Mouse (Mus musculus) frontal cortex, adult (tissue): ENCODE data around the gene Fas.

Source experiments
- ATAC-seq: cut with Nextera tagmentation; 2 replicates; pipeline ENCODE4 v1.9.2; 2017; ENCODE audit warnings: mild to moderate bottlenecking, moderate library complexity, mixed read lengths; ENCODE audit not compliant: low TSS enrichment

Gene Fas

DNA sequence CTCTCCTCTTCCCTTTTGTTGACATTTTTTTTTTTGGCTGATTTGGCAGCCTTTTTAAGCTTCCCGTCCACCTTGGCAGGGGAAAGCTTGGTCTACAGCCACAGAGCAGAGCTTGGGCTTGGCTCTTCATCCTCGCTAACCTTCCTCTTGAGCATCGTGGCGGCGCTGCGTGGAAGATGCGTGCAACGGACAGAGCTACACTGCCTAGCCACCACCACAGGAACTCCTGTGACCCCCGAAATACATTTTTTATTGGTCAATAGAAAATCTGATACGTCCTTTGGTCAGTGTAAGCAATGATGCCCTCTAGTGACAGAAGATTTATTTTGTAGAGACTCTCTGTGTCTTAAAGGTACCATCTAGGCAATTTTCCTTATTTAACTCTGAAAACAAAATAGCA lies 6.1 kb upstream of the Fas start:
- peak; percentile 70 for ATAC-seq

DNA sequence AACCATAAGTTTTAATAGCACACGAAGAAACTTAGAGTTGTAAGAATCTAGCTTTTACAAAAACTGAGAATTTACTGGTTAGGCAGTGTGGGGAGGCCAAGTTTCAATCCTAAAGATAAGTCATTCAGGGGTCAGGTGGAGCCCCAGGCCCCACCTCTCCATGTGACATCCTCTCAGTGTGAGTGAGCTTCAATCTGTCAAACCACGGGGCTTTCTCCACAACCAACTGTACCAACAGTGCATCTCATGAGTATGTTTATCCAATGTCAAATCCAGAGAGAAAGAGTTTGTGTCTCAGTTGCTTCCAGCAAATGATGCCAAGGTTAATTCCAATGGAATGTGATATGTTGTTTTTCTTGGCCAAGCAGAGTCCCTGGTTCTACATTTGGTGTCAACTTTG lies 5.6 kb upstream of the Fas start:
- no peak for ATAC-seq

DNA sequence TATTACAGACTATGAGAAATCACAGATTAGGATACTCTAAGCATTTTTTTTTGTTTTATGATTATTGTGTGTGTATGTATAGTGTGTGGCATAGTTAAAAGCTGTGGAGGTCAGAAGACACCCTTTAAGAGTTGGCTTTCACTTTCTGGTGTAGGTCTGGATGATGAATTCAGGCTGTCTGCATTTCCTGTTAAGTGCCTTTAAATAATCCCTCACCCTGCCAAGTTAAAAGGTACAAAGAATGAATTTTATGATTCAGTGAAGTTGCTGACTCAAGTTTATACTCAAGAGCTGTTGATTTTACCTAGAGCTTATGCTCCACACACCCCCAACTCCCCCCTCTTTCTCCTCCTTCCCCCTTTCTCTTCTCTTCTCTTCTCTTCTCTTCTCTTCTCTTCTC lies 3.2 kb upstream of the Fas start:
- ATAC-seq, result no peak

DNA sequence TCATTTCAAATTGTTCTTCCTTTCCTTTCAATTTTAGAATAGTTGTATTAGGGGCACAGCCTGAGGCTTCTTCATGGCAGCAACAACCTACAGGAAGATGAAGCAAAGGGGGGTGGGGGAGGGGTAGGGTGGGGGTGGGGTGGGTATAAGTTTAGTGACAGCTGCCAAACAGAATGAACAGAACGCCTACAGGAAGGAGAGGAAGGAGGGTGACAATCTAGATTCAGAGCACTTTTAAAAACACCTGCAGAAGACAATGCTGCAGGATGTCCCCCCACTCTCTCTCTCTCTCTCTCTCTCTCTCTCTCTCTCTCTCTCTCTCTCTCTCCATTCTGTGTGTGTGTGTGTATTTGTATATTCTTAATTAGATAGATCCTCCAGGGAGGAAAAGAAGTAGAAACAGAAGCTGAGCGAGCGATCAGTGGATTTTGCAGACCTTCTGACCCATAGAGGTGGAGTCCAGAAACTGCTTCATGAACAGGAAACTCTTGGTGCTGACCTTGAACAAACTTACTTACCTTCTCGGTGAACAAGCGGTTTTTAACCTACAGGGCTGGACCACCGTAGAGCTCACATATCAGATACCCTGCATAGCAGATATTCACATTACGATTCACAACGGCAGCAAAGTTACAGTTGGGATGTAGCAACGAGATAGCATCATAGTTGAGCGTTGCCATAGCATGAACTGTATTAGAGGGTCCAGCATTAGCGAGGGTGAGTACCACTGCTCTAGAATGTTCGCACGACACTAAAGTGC lies 2.6 kb upstream of the Fas start:
- ATAC-seq, result no peak

DNA sequence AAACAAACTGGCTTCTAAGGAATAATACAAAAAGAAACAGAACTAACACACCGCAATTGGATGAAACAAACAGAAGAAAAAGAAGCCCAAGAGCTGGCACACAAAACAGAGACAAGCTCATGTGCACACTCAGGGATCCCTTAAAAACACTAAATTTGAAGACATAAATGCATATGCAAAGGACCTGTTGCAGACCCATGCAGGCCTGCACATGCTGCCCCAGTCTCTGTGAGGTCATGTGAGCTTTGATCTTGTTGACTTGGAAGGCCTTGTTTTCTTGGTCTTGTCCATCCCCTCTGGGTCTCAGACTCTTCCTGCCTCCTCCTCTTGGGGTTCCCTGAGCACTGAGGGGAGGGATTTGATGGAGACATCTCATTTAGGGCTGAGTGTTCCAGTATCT lies 1.8 kb upstream of the Fas start:
- ATAC-seq, result no peak

DNA sequence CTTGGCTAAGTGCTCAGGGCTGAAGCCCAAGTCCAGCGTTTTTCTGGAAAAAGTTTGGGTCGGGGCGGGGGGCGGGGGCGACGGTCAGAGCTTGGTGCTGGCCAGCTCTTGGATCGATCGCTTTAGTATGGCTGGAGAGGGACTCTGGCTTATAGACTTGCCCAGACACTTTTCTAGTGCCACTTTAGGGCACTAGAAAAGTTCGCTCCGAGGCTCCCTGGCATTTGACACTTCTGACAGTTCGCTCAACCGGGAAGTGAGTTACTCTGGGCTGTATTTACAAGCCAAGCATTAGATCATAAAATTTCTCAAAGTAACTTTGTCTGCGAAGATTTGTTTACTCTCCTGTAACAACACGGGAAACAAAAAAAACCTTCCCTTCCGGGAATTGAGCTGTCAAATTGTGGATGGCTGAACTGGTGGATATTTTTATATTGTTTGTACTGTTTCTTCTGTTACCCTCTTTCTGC lies 441 bp downstream of the Fas start:
- no peak for ATAC-seq

DNA sequence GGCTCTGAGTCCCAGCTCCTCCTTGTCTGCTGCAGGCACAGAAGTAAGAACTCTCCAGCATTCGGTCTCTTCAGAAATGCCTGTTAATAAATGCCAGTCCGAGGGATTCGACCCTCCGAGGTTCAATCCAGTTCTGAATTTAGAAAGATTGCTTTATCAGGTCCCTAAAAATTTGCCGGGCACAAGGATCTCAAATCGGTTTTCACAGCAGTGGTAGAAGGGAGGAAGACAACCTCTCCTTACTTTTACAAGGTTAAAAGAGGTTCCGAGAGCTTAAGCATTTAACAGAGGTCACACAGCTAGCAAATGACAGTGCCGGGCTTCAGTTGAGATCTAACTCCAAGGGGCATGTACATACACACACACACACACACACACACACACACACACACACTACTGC lies 913 bp downstream of the Fas start:
- ATAC-seq, result no peak

DNA sequence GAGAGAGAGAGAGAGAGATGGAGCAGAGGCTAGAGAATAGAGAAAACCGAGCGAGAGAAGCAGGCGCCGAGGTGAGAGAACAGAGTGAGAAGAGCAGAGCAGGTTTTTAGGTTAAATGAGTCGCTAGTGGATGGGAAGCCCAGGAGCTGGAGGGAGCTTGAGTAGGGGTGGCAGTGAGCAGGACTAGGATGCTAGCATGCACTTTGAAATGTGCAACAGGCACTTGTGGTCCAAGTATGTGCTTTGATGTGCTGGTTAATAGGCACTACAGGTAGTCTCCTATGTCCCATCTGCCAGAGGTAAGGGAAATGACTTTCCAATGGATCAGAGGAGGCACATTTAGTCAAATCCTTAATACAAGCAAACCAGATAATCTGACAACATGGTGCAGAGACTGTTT lies 1.5 kb downstream of the Fas start:
- no peak for ATAC-seq

DNA sequence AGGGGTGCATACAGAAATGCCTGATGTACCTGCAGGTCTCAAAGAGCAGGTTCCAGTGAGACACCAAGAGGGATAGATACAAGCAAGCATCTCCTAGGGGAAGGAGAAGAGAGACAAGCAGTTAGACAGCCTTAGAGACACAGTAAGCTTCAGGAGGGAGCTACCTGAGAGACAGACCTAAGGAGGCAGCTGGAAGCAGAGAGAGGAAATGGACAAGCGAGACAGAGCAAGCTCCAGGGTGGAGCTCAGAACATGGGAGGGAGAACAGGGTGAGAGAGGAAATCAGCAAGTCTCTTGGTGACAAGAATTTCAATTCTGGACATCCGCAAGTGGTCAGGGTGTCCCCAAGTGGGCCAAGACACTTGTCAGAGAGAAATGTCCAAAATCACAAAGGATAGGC lies 2.2 kb downstream of the Fas start:
- no peak for ATAC-seq

DNA sequence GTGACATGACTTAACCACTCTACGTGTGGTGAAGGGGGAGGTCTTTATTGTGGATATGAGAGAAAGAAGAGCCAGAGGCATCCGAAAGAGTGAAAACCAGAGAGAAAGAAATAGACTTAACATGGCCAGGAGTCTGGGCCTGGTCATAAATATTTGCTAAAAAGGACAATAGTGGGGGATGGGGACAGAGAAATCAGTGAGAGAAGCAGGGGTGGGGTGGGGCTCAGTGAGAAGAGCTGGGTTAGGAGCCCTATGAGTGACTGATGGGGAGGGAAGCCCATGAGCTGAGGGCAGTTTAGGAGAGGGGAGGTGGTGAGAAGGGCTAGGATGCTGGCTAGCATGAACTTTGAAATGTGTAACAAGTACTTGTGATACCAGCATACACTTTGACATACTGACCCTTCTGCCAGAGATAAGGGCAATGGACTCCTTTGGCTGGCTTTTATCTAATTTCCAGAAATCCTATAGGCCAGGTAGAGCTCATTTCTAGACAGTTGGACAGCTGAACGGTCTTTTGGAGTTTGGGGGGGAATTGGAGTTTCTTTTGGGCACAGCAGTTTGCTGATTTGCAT lies 3.0 kb downstream of the Fas start:
- ATAC-seq, result no peak

DNA sequence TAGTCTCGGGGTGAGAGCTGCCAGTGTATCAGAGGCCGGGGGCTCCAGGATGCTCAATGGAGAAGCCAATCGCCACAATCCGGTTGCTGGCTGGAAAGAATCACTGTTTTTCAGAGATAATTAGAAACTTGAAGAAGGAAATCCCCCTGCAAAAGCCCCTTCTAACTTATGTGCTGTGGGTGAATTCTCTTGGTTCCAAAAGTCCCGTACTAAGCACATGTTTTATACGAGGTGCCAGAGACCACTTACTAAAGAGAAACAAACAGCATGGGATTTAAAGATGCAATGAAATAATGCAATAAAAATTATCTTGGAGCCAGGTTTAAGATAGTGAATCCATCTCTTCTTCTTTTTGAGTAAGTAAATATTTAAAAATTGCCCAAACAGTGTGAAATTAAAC lies 5.0 kb downstream of the Fas start:
- ATAC-seq, result no peak

DNA sequence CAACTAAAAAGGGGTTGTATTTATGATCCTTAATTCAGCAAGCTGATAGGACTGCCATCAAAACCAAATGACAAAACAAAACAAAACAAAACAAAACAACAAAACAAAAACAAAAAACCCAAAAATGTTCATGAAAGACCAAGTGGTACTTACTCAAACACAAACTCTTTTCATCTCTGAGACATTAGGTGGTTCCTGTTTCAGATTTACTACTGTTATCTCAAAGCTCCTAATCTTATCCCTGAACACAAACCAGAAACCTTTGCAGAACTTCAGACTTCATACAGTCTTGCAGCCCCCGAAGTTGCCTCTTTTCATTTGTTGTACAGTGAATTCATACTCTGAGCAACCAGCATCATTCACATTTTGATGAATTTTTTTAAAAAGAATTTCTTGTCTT lies 8.1 kb downstream of the Fas start:
- ATAC-seq, result no peak

DNA sequence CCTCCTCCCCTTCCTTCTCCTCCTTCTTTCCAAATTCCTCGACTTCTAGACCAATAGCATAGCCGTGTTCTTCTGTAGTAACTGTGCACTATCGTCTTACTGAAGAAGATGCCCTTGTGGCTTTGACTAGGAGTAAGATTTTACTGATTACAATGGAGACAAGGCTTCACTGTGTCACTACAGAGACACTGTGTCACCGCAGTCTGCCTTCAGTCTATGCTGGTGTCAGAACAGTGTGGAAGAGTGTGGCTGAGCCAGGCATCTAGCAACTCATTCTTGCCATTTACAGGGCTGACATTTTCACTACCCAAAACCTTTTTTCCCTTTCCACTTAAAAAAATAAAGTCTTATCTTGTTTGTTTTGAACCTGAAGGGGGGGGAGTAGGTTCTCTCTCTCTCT lies 8.8 kb downstream of the Fas start:
- no peak for ATAC-seq

DNA sequence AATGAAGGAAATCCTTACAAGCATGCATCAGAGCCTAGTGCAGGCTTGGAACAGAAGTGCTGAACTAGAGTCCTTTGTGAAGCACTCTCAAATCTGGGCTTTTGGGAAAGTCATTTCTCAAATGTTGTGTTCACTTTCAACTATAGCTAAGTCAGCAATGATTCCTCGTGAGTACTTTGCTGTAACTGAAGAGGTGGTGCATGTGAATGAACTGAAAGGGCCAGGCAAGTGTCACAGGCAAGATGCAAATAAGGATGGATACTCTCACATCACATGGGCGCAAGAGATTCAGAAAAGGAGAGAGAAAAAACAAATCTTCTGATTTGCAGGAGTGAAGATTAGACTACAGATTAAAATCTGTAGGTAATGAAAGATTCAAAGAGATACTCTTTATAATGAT lies 10.0 kb downstream of the Fas start:
- no peak for ATAC-seq

DNA sequence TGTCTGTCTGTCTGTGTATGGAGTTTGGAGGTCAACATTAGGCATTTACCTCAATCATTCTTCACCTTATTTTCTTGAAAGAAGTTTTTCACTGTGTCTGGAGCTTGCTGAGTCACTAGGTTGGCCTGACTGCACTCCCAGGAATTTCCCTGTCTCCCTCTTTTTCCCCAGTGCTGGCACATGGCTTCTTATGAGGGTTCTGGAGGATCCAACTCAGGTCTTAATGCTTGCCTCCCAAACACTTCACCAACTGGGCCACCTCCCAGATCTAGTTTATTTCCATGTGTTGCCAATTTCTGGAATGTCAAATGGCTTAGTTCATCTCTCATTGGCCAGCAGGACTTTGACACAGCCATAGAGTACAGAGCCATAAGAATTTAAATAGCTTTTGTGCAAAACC lies 14.5 kb downstream of the Fas start:
- ATAC-seq, result no peak

DNA sequence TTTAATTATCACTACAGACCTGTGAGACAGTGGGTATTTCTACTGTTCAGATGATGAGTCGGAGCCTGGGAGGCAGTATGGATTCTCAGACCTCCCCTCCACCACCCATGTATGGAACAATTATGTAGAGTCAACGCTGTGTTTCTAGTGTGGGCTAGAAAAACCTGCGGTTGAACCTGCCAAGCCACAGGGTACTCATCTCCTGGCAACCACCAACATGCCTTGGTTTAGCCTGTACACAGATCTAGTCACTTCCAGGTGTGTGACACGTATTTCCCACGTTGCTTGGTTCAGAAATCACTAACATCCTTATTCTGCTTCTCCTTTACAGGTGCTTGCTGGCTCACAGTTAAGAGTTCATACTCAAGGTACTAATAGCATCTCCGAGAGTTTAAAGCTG lies 16.3 kb downstream of the Fas start:
- ATAC-seq, result no peak

DNA sequence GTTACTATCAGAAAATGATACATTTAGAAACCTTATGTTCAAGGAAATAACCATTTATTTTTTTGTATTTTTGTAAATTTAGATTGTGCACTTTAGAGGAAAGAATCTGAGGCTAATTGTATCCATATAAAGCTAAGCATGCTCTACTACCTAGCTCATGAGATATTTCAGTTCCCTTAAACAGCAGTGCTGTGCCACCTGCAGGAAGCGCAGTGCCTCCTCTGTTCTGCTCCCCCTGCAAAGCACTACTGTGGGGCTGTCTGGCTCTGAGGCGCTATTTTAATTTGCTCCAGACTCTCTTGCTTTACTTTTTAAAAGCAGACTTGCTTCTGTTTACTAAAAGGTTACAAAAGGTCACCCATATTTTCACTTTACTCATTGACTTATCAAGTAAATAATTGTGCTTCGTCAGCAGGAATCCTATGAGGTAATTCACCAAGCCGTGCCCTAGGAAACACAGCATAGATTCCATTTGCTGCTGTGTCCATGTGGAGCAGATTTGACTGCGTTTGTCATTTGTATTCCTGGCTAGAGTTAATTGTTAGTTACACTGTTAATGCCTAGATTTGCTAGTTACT lies 21.8 kb downstream of the Fas start:
- ATAC-seq, result no peak

DNA sequence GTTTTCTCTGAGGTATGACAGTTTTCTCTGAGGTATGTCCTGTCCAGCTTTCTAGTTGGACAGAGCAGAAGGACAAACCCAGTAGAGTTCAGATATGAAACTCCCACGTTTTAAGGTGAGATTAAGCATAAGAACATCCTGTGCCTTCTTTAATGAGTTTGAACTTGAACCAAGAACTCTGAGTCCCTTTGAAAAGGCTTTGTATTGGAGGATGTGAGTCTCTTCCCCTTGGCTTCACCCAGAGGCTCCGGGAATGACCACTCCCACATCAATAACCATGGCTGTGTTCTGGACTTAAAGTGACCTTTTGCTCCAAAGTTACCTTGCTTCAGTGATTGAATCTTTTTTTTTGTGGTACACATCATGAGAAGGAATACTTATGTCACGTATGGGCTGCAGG lies 37.6 kb downstream of the Fas start:
- ATAC-seq, result no peak

DNA sequence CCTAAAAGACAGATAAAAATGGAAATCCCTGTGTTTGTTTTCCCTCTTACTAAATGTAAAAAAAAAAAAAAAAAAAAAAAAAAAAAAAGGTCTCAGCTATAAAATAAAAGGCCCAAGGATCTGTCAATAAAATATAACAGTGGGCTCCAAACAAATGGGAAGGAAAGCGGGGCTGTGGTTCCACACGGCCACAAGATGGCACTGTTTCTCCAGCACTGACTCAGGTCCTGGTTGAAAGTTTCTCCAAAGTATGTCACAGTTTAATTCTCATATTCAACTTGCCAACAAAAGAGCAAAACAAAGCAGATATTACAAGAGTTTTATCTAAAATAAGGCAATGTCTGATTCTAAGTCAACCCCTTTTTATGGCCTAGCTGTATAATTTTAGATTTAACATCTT lies 43.8 kb downstream of the Fas start:
- peak; percentile 76 for ATAC-seq

DNA sequence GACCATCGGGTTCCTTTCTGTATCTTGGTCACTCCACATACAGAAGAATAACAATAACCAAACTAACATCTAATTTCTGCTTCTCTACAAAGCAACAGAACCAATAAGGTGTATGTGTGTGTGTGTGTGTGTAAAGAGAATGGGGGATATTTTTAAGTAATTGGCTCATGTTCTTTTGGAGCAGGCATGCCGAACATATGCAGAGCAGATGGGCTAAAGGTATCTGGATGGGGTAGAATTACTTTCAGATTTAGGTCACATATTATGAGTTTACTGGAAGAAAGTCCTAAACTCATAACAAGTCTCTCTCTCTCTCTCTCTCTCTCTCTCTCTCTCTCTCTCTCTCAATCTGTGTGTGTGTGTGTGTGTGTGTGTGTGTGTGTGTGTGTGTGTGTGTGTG lies 54.2 kb downstream of the Fas start:
- no peak for ATAC-seq

DNA sequence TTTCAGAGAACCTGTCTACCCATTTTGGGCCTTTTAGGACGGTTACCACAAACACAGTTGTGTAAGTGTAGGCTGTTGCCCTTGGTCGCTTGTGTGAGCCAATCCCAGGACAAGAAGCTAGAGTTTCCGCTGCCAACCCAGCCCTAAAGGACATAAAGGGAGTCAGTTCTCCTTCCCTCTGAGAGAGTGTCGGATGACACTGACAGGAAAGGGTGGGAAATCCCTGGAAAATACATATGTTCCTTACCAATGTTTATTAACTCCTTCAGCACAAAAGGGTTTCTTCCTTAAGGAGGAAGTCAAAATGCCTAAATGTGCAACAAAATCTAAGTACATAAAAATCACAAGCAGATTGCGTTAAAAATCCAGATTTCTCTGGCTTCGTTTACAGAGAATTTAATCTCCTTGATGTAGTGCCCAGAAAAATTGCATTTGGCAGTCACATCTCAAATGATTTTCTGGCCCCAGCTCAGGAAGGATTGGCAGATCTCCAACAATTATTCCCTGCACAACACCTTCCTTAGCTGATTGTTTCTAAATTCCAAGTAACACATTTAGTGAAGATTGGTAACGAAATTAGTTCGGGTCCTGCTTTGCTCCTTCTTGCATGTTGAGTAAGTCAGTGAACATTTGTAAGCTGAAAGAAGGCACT lies 55.3 kb downstream of the Fas start:
- peak; percentile 27; the same call in 1 of the 2 replicates for ATAC-seq

DNA sequence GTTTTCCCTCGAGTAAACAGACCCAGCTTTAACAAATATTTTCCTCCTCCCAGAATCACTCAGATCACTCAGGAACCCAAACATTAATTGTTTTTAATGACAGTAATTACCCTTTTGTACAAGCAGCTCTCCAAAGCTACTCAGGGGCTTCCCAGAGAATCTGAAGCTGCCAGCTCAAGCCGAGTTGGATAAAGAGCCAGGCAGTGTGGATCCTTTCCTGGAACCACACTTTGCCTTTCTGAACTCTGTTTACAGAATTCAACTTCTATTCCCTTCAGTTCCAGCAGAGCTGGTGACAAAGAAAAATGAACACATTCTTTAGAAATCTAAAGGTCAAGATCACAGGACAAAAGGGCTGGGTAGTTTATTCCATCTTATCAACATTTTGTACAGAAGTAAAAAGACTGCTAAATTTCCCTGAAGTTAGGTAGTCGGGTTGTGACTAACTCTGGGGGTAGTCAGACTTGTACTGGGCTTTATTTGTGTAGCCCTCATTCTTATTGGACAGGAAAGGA lies 62.9 kb downstream of the Fas start:
- no peak for ATAC-seq

DNA sequence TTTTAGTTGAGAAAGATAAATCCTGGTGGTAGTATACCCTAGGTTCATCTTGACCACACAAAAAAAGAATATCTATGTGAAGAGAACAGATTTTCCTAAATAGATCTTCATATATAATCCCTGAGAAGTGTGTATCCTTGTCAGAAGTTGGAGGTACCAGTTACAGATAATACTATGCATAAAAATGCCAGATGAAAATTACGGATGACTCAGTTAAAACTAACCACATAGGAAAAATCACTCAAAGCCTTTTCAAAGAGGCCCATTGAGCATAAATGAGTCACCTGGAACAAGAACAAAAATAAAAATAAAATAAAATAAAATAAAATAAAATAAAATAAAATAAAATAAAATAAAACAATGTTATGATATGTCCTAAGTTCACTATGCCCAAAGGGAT lies 72.2 kb downstream of the Fas start:
- ATAC-seq, result no peak
